Mouse (Mus musculus): ENCODE measurements around the gene Vwa8. TPM values are rescaled to one million over a fixed set of nuclear protein-coding genes. Genes with fewer than 3 reads are reported as not detected.

Gene Vwa8
- polyA plus RNA-seq, 1 experiment from 2014 or later: 7.9 TPM

GRCm38 (mm10) chr14:79089464-79089863 lies 240.6 kb downstream of the Vwa8 start:
- Histone ChIP-seq H3K4me1 (replicated peaks) (no peaks in the 10 kb centered on the region), H3K9me3 (replicated peaks) (no peaks in the 10 kb centered on the region), H3K9ac (no peak overlapping the region), H3K36me3 (replicated peaks) (peaks cover 4% of the 10 kb centered on the region; the same call in 1 of the 2 replicates), H3K27me3 (no peaks in the 10 kb centered on the region), H3K27ac (replicated peaks) (no peak overlapping the region), H3K4me2 (no peak overlapping the region), H3K4me3 (replicated peaks) (no peak overlapping the region)
- WGBS (ENCODE audit: insufficient replicate concordance): 26% methylated on average over 2 of the region's 2 CpGs
- no peak for ATAC-seq (ENCODE audit: insufficient read depth)

GRCm38 (mm10) chr14:79097181-79097580 lies 248.3 kb downstream of the Vwa8 start:
- Histone ChIP-seq H3K36me3 (replicated peaks) (peaks cover 6% of the 10 kb centered on the region; the same call in 1 of the 2 replicates), H3K9ac (no peak overlapping the region), H3K27me3 (no peaks in the 10 kb centered on the region), H3K27ac (replicated peaks) (no peak overlapping the region), H3K4me3 (replicated peaks) (no peak overlapping the region), H3K4me2 (no peak overlapping the region), H3K9me3 (replicated peaks) (no peaks in the 10 kb centered on the region), H3K4me1 (replicated peaks) (no peaks in the 10 kb centered on the region)
- WGBS (ENCODE audit: insufficient replicate concordance): 79% methylated on average over 12 of the region's 12 CpGs
- no peak for ATAC-seq (ENCODE audit: insufficient read depth)

- no peak for ATAC-seq (ENCODE audit: insufficient read depth)
- H3K4me1 ChIP-seq (replicated peaks): no peaks in the 10 kb centered on the region
- H3K9ac ChIP-seq: no peak overlapping the region
- H3K9me3 ChIP-seq (replicated peaks): no peaks in the 10 kb centered on the region
- 34% methylated on average over 14 of the region's 14 CpGs for WGBS (ENCODE audit: insufficient replicate concordance)
- H3K4me2 ChIP-seq: no peak overlapping the region
- no peak overlapping the region for H3K27ac ChIP-seq (replicated peaks)
- 0 out of 2 replicates have a peak, but pooled peaks cover 4% of the 10 kb centered on the region for H3K36me3 ChIP-seq (replicated peaks)
- no peak overlapping the region for H3K4me3 ChIP-seq (replicated peaks)
- no peaks in the 10 kb centered on the region for H3K27me3 ChIP-seq
Observed at GRCm38 (mm10) chr14:79106655-79107515, 258.0 kb downstream of the Vwa8 start.

GRCm38 (mm10) chr14:79109375-79109774 lies 260.5 kb downstream of the Vwa8 start:
- Histone ChIP-seq H3K27ac (replicated peaks) (no peak overlapping the region), H3K9ac (no peak overlapping the region), H3K4me3 (replicated peaks) (no peak overlapping the region), H3K36me3 (replicated peaks) (0 out of 2 replicates have a peak, but pooled peaks cover 4% of the 10 kb centered on the region), H3K9me3 (replicated peaks) (no peaks in the 10 kb centered on the region), H3K4me1 (replicated peaks) (no peaks in the 10 kb centered on the region), H3K4me2 (no peak overlapping the region), H3K27me3 (no peaks in the 10 kb centered on the region)
- WGBS (ENCODE audit: insufficient replicate concordance): 50% methylated on average over 1 of the region's 1 CpGs
- ATAC-seq (ENCODE audit: insufficient read depth): no peak

- H3K4me2 ChIP-seq: no peak overlapping the region
- no peak for ATAC-seq (ENCODE audit: insufficient read depth)
- no peaks in the 10 kb centered on the region for H3K27me3 ChIP-seq
- H3K9me3 ChIP-seq (replicated peaks): no peaks in the 10 kb centered on the region
- H3K27ac ChIP-seq (replicated peaks): no peak overlapping the region
- 44% methylated on average over 3 of the region's 3 CpGs for WGBS (ENCODE audit: insufficient replicate concordance)
- H3K4me1 ChIP-seq (replicated peaks): no peaks in the 10 kb centered on the region
- no peak overlapping the region for H3K9ac ChIP-seq
- 0 out of 2 replicates have a peak, but pooled peaks cover 4% of the 10 kb centered on the region for H3K36me3 ChIP-seq (replicated peaks)
- no peak overlapping the region for H3K4me3 ChIP-seq (replicated peaks)
Observed at GRCm38 (mm10) chr14:79110012-79110411, 261.2 kb downstream of the Vwa8 start.

- no peak for ATAC-seq (ENCODE audit: insufficient read depth)
- no peaks in the 10 kb centered on the region for H3K27me3 ChIP-seq
- no peaks in the 10 kb centered on the region for H3K4me1 ChIP-seq (replicated peaks)
- no peaks in the 10 kb centered on the region for H3K9me3 ChIP-seq (replicated peaks)
- WGBS (ENCODE audit: insufficient replicate concordance): 70% methylated on average over 6 of the region's 6 CpGs
- no peak overlapping the region for H3K9ac ChIP-seq
- H3K36me3 ChIP-seq (replicated peaks): 0 out of 2 replicates have a peak, but pooled peaks cover 4% of the 10 kb centered on the region
- no peak overlapping the region for H3K27ac ChIP-seq (replicated peaks)
- H3K4me2 ChIP-seq: no peak overlapping the region
- no peak overlapping the region for H3K4me3 ChIP-seq (replicated peaks)
Observed at GRCm38 (mm10) chr14:79112050-79112449, 263.2 kb downstream of the Vwa8 start.

GRCm38 (mm10) chr14:79114526-79115383 lies 265.9 kb downstream of the Vwa8 start:
- Histone ChIP-seq H3K4me1 (replicated peaks) (no peaks in the 10 kb centered on the region), H3K27ac (replicated peaks) (no peak overlapping the region), H3K27me3 (no peaks in the 10 kb centered on the region), H3K4me2 (no peak overlapping the region), H3K36me3 (replicated peaks) (no peaks in the 10 kb centered on the region), H3K9ac (no peak overlapping the region), H3K9me3 (replicated peaks) (no peaks in the 10 kb centered on the region), H3K4me3 (replicated peaks) (no peak overlapping the region)
- ATAC-seq (ENCODE audit: insufficient read depth): no peak
- 72% methylated on average over 11 of the region's 11 CpGs for WGBS (ENCODE audit: insufficient replicate concordance)

- no peaks in the 10 kb centered on the region for H3K4me1 ChIP-seq (replicated peaks)
- ATAC-seq (ENCODE audit: insufficient read depth): no peak
- no peaks in the 10 kb centered on the region for H3K9me3 ChIP-seq (replicated peaks)
- 77% methylated on average over 7 of the region's 7 CpGs for whole genome bisulfite sequencing (ENCODE audit: insufficient replicate concordance)
- no peak overlapping the region for H3K4me3 ChIP-seq (replicated peaks)
- H3K9ac ChIP-seq: no peak overlapping the region
- no peak overlapping the region for H3K27ac ChIP-seq (replicated peaks)
- H3K27me3 ChIP-seq: no peaks in the 10 kb centered on the region
- no peak overlapping the region for H3K4me2 ChIP-seq
- H3K36me3 ChIP-seq (replicated peaks): no peaks in the 10 kb centered on the region
Observed at GRCm38 (mm10) chr14:79118457-79118856, 269.6 kb downstream of the Vwa8 start.

- Histone ChIP-seq H3K9me3 (replicated peaks) (no peaks in the 10 kb centered on the region), H3K4me3 (replicated peaks) (no peak overlapping the region), H3K27ac (replicated peaks) (no peak overlapping the region), H3K9ac (no peak overlapping the region), H3K4me1 (replicated peaks) (no peaks in the 10 kb centered on the region), H3K27me3 (no peaks in the 10 kb centered on the region), H3K4me2 (no peak overlapping the region), H3K36me3 (replicated peaks) (no peaks in the 10 kb centered on the region)
- ATAC-seq (ENCODE audit: insufficient read depth): no peak
- WGBS (ENCODE audit: insufficient replicate concordance): 55% methylated on average over 9 of the region's 9 CpGs
Observed at GRCm38 (mm10) chr14:79119354-79119753, 270.5 kb downstream of the Vwa8 start.

- no peak for ATAC-seq (ENCODE audit: insufficient read depth)
- Histone ChIP-seq H3K27ac (replicated peaks) (no peak overlapping the region), H3K4me2 (no peak overlapping the region), H3K9ac (no peak overlapping the region), H3K9me3 (replicated peaks) (no peaks in the 10 kb centered on the region), H3K27me3 (no peaks in the 10 kb centered on the region), H3K4me3 (replicated peaks) (no peak overlapping the region), H3K36me3 (replicated peaks) (no peaks in the 10 kb centered on the region), H3K4me1 (replicated peaks) (no peaks in the 10 kb centered on the region)
- WGBS (ENCODE audit: insufficient replicate concordance): 73% methylated on average over 11 of the region's 11 CpGs
Observed at GRCm38 (mm10) chr14:79120681-79121080, 271.8 kb downstream of the Vwa8 start.

GRCm38 (mm10) chr14:79123466-79123865 lies 274.6 kb downstream of the Vwa8 start:
- Histone ChIP-seq H3K27me3 (no peaks in the 10 kb centered on the region), H3K4me1 (replicated peaks) (no peaks in the 10 kb centered on the region), H3K36me3 (replicated peaks) (no peaks in the 10 kb centered on the region), H3K9ac (no peak overlapping the region), H3K4me3 (replicated peaks) (no peak overlapping the region), H3K9me3 (replicated peaks) (no peaks in the 10 kb centered on the region), H3K4me2 (no peak overlapping the region), H3K27ac (replicated peaks) (no peak overlapping the region)
- WGBS (ENCODE audit: insufficient replicate concordance): 26% methylated on average over 8 of the region's 8 CpGs
- ATAC-seq (ENCODE audit: insufficient read depth): no peak
